Mouse (Mus musculus) G1E (cell line): Measurements from ENCODE around the gene Igfbp3. TPM values are rescaled to one million over a fixed set of nuclear protein-coding genes. Genes with fewer than 3 reads are reported as not detected.

Source experiments
- ATAC-seq: 2 replicates; pipeline ENCODE4 v1.8.0; 2016; ENCODE audit warnings: mild to moderate bottlenecking; ENCODE audit not compliant: insufficient number of reproducible peaks, poor library complexity, low FRiP score, severe bottlenecking; ENCODE audit errors: extremely low read depth
- DNase-seq: peaks from one replicate; pipeline ENCODE4 v3.0.0; 2012; ENCODE audit warnings: low spot score
- H3K27me3 ChIP-seq: 2 replicates; pipeline ENCODE4 v1.6.1; 2012; ENCODE audit warnings: mild to moderate bottlenecking, low read length, inconsistent platforms; ENCODE audit not compliant: insufficient read depth
- H3K36me3 ChIP-seq: replicated peaks from 2 replicates; pipeline ENCODE3; 2012; ENCODE audit warnings: mild to moderate bottlenecking, inconsistent platforms
- H3K4me1 ChIP-seq: 2 replicates; pipeline ENCODE4 v1.6.1; 2012; ENCODE audit warnings: low read depth, low read length, inconsistent platforms, mixed read lengths; ENCODE audit not compliant: insufficient read depth
- H3K4me3 ChIP-seq: 2 replicates; pipeline ENCODE4 v1.5.1; 2012; ENCODE audit warnings: low read depth, mild to moderate bottlenecking, inconsistent platforms, low read length, moderate library complexity, mixed read lengths
- H3K9me3 ChIP-seq: replicated peaks from 2 replicates; pipeline ENCODE4 v1.6.1; 2012; ENCODE audit warnings: inconsistent platforms
- CTCF ChIP-seq: IDR thresholded peaks from 2 replicates; pipeline ENCODE4 v1.5.1; 2012; ENCODE audit warnings: low read depth, low read length, inconsistent platforms, mixed read lengths
- GATA1 ChIP-seq: IDR thresholded peaks from 2 replicates; pipeline ENCODE4 v1.6.1; 2012; ENCODE audit warnings: borderline replicate concordance, low read length, inconsistent platforms, mixed read lengths
- GATA2 ChIP-seq: IDR thresholded peaks from 2 replicates; pipeline ENCODE4 v1.6.1; 2012; ENCODE audit warnings: low read depth, low read length, inconsistent platforms, borderline replicate concordance
- POLR2AphosphoS5 ChIP-seq: IDR thresholded peaks from 2 replicates; pipeline ENCODE4 v1.6.1; 2012; ENCODE audit warnings: low read depth, low read length, inconsistent platforms; ENCODE audit not compliant: insufficient replicate concordance
- TAL1 ChIP-seq: conservative IDR thresholded peaks from 2 replicates; pipeline ENCODE4 v1.6.1; 2012; ENCODE audit warnings: low read depth, low read length, inconsistent platforms, mixed read lengths
- polyA plus RNA-seq: library from polyadenylated mRNA; stranded (reverse); fragments of >175 nt; gene quantifications from 2 replicates; pipeline ENCODE4 v1.2.3, GENCODE M21; 2012
- total RNA-seq, 2 experiments: library from RNA; stranded (forward) in 1 of 2; stranded (reverse) in 1 of 2; fragments of 200-1000 nt in 1 of 2; fragments of >200 nt in 1 of 2; fragmentation: Nextera tagmentation in 1 of 2; gene quantifications; 2 replicates each; pipeline ENCODE4 v1.2.3; 2014 to 2017

Igfbp3 gene
- total and polyA plus RNA-seq, 3 experiments, result 0.16 TPM; not detected in 2

- ATAC-seq (no peak), DNase-seq (no peak)
- H3K27me3 ChIP-seq, result no peaks in the 10 kb centered on the region
- H3K9me3 ChIP-seq, result peaks cover 16% of the 10 kb centered on the region
- H3K36me3 ChIP-seq, result no peaks in the 10 kb centered on the region
- TF ChIP-seq CTCF, result peak; percentile 33; the same call in 1 of the 2 replicates
- no peak for TF ChIP-seq POLR2AphosphoS5
- TF ChIP-seq GATA2, result no peak
- no peak for TF ChIP-seq TAL1
- TF ChIP-seq GATA1, result no peak
- no peaks in the 10 kb centered on the region for H3K4me1 ChIP-seq
- no peak overlapping the region for H3K4me3 ChIP-seq
These were observed 52.1 kb downstream of the Igfbp3 start for GRCm38 (mm10) chr11:7161502-7162174.

- ATAC-seq, result no peak
- H3K9me3 ChIP-seq, result peaks cover 15% of the 10 kb centered on the region
- H3K4me1 ChIP-seq, result no peaks in the 10 kb centered on the region
- TF ChIP-seq GATA2 (no peak), TAL1 (no peak), GATA1 (no peak), CTCF (no peak)
- H3K36me3 ChIP-seq, result no peaks in the 10 kb centered on the region
- DNase-seq, result no peak
- H3K27me3 ChIP-seq, result no peaks in the 10 kb centered on the region
- no peak overlapping the region for H3K4me3 ChIP-seq
These were observed 53.1 kb downstream of the Igfbp3 start for GRCm38 (mm10) chr11:7160637-7161101.

GRCm38 (mm10) chr11:7160146-7160545 lies 53.6 kb downstream of the Igfbp3 start:
- H3K36me3 ChIP-seq, result no peaks in the 10 kb centered on the region
- H3K4me1 ChIP-seq, result no peaks in the 10 kb centered on the region
- H3K4me3 ChIP-seq, result no peak overlapping the region
- no peak for ATAC-seq
- H3K27me3 ChIP-seq, result no peaks in the 10 kb centered on the region
- no peak for TF ChIP-seq GATA1
- DNase-seq, result no peak
- H3K9me3 ChIP-seq, result peaks cover 16% of the 10 kb centered on the region

- no peak overlapping the region for H3K4me3 ChIP-seq
- DNase-seq (no peak), ATAC-seq (no peak)
- no peaks in the 10 kb centered on the region for H3K36me3 ChIP-seq
- no peak for TF ChIP-seq GATA2
- no peak for TF ChIP-seq GATA1
- no peak for TF ChIP-seq CTCF
- no peak for TF ChIP-seq POLR2AphosphoS5
- no peak for TF ChIP-seq TAL1
- H3K27me3 ChIP-seq, result no peaks in the 10 kb centered on the region
- no peaks in the 10 kb centered on the region for H3K4me1 ChIP-seq
- H3K9me3 ChIP-seq, result peaks cover 20% of the 10 kb centered on the region
These were observed 55.5 kb downstream of the Igfbp3 start for GRCm38 (mm10) chr11:7158196-7158595.

- H3K27me3 ChIP-seq, result no peaks in the 10 kb centered on the region
- no peak overlapping the region for H3K4me3 ChIP-seq
- H3K9me3 ChIP-seq, result peaks cover 27% of the 10 kb centered on the region
- H3K36me3 ChIP-seq, result no peaks in the 10 kb centered on the region
- DNase-seq (no peak), ATAC-seq (no peak)
- H3K4me1 ChIP-seq, result no peaks in the 10 kb centered on the region
- TF ChIP-seq GATA1 (no peak), TAL1 (no peak)
These were observed 57.3 kb downstream of the Igfbp3 start for GRCm38 (mm10) chr11:7156427-7156826.

Other genes with a start within 250 kb of the Igfbp3 start
- not detected in 2 replicates for gene Adcy1, start 150.4 kb downstream of the Igfbp3 start, total RNA-seq (2014; fragmentation: Nextera tagmentation)
- 0.06 and 0.16 TPM in 2 replicates for gene Adcy1, start 150.4 kb downstream of the Igfbp3 start, total RNA-seq (2017)
- gene Adcy1, start 150.4 kb downstream of the Igfbp3 start, polyA plus RNA-seq, result not detected in 2 replicates
- gene Gm11985, start 25.4 kb downstream of the Igfbp3 start, total RNA-seq (2014; fragmentation: Nextera tagmentation), result not detected in 2 replicates
- gene Gm11985, start 25.4 kb downstream of the Igfbp3 start, total RNA-seq (2017), result 0.11 TPM in 1 of 2 replicates, not detected in the other
- not detected in 2 replicates for gene Gm11985, start 25.4 kb downstream of the Igfbp3 start, polyA plus RNA-seq
- gene Igfbp1, start 16.1 kb downstream of the Igfbp3 start, total RNA-seq (2014; fragmentation: Nextera tagmentation), result not detected in 2 replicates
- 0.27 TPM in 1 of 2 replicates, not detected in the other for gene Igfbp1, start 16.1 kb downstream of the Igfbp3 start, total RNA-seq (2017)
- not detected in 2 replicates for gene Igfbp1, start 16.1 kb downstream of the Igfbp3 start, polyA plus RNA-seq